Mouse (Mus musculus) splenic B cell, adult 2 months (primary cell): Measurements from ENCODE around the gene Creb3l1.

Experiments
- DNase-seq: peaks from one replicate; pipeline ENCODE4 v3.0.0-alpha.2; 2011; ENCODE audit warnings: low read depth, low spot score
- H3K27me3 ChIP-seq: 2 replicates; pipeline ENCODE4 v1.6.1; 2012; ENCODE audit warnings: mild to moderate bottlenecking, low read length, moderate library complexity, mixed read lengths; ENCODE audit not compliant: control insufficient read depth, poor library complexity, insufficient read depth, severe bottlenecking
- H3K36me3 ChIP-seq: 2 replicates; pipeline ENCODE4 v1.6.1; 2012; ENCODE audit warnings: mild to moderate bottlenecking, low read length, moderate library complexity, mixed read lengths; ENCODE audit not compliant: control insufficient read depth, poor library complexity, insufficient read depth, severe bottlenecking

Creb3l1 gene

DNA sequence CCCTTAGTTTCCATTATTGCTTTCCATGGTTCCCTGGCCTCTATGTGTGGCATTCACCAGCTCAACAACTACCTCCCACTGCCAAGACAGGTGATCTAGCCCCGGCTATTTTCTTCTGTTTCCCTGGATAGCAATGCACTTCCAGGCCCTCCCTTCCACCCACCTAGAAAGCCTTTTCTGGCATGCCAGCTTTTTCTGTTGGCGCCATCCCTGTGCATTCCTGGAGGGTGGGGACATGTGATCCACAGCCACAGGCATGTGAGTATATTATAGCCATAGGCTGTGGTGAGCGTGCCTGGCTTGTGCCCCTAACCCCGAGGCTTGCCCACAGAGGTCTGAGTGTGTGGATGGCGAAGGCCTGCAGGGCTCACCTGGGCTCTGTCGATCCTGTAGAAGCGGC is 88.1 kb downstream of the Creb3l1 start:
- peaks cover 31% of the 10 kb centered on the region for H3K36me3 ChIP-seq
- no peaks in the 10 kb centered on the region for H3K27me3 ChIP-seq
- DNase-seq, result no peak

DNA sequence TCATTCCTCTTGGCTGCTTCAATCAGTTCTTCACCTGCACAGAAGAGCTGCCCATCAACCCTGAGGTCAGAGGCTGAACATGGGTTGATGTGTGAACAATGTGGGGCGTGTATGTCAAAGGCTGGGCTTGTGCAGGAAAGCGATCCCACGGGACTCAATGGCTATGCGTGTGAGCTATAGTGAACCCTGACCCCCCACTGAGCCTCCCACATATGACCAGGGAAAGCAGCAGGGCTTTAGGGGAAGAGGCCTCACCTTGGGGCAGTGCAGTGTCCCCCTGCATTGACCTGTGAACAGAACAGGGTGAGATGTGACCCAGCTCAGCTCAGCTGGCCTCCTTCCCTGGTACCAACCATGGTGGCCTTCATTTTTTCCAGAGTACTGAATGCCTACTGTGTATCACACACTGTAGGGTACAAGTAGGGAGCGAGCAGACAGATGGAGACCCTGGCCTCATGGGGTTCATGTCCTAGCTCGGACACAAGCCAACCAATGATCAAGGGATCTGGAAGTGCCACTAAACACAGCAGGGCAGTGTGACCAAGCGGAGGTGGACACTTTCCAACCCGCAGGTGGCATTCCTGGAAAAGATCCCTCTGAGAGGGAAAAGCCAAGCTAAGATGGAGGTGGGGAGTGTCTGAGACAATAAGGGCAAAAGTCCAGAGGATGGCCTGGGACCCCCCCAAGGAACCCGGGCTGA is 89.3 kb downstream of the Creb3l1 start:
- no peak for DNase-seq
- Histone ChIP-seq H3K27me3 (no peaks in the 10 kb centered on the region), H3K36me3 (peaks cover 30% of the 10 kb centered on the region)

DNA sequence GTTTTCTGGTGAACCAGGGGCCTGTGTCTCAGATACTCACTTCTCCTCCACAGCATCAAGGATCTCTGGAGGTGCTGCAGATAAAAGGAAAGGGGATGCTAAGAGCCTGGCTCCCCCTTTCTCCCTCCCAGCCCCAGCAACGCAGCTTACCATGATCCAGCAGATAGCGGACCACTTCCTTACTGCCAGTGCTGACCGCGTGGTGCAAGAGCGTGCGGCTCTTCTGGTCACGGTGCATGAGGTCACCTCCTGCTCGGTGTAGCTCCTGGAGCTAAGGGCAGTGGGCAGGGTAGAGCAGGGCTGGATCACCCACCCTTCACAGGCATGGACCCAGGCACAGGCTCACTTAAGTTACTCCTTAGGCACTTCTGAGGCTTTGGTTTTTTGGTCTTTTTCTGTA is 90.3 kb downstream of the Creb3l1 start:
- DNase-seq, result no peak

DNA sequence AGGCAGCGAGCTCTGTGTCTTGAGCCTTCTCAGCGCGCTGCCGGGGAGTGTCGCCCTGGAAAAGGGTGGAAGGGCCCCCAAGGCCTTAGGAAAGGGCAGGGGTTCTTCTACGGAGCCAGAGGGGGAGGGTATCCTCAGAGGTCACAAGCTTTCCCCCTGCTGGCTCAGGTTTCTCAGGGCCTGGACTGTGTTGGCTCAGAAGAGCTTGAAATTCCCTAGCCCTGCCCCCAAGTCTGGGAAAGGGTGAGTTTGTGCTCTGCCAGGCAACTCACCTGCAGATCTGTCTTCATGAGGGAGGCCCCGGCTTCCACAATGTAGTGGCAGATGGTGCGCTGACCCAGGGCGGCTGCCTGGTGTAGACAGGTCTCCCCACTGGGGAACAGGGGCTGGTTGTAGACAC is 90.8 kb downstream of the Creb3l1 start:
- DNase-seq, result no peak
- Histone ChIP-seq H3K36me3 (peaks cover 25% of the 10 kb centered on the region), H3K27me3 (no peaks in the 10 kb centered on the region)

More for the DNA sequence above, 90.3 kb downstream of the Creb3l1 start:
- Histone ChIP-seq H3K36me3 (peaks cover 26% of the 10 kb centered on the region), H3K27me3 (no peaks in the 10 kb centered on the region)

DNA sequence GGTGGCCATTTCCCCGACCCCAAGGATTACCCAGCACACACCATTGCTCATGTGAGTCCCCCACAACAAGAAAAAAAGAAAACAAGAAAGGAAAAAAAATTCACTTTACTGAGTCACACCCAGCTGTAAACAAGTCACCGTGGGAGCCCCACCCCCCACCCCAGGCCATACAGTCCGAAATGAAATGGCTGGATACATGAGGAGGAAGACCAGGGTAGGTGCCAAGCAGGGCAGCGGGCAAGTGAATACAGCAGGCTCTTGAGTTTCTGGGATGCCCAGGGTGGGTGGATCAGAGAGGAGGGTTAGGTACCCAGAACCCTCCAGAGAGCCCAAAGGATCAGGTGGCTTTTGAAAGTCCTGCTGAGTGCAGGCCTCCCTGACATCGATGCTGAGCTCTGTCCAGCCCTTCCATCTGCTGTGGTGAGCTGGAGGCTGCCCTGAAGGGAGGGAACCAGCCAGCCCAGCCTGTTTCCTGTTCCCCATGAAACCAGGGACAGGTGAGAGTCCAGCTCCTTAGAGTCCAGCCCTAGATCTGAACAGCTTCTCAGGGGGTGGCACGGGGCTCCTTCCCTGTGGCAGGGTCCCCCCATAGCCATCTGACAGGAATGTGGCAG is 91.5 kb downstream of the Creb3l1 start:
- no peak for DNase-seq
- H3K36me3 ChIP-seq, result peaks cover 21% of the 10 kb centered on the region
- H3K27me3 ChIP-seq, result no peaks in the 10 kb centered on the region
